Mouse (Mus musculus): ENCODE data around the gene Tbc1d4.

Gene Tbc1d4

GRCm38 (mm10) chr14:101503168-101503961 is 105.6 kb downstream of the Tbc1d4 start:
- in situ Hi-C loops (cut with MboI, MseI): no loop called here

- in situ Hi-C loops (cut with MboI, MseI): no loop called here
These were observed 107.1 kb downstream of the Tbc1d4 start for GRCm38 (mm10) chr14:101501868-101502267.

- in situ Hi-C loops (cut with MboI, MseI): no loop called here
These were observed 107.5 kb downstream of the Tbc1d4 start for GRCm38 (mm10) chr14:101501452-101501851.

GRCm38 (mm10) chr14:101500826-101501225 is 108.2 kb downstream of the Tbc1d4 start:
- in situ Hi-C loops (cut with MboI, MseI): no loop called here

GRCm38 (mm10) chr14:101499838-101500237 is 109.2 kb downstream of the Tbc1d4 start:
- in situ Hi-C loops (cut with MboI, MseI): no loop called here

GRCm38 (mm10) chr14:101488264-101488810 is 120.7 kb downstream of the Tbc1d4 start:
- in situ Hi-C loops (cut with MboI, MseI): no loop called here

- in situ Hi-C loops (cut with MboI, MseI): no loop called here
These were observed 122.4 kb downstream of the Tbc1d4 start for GRCm38 (mm10) chr14:101486550-101486949.

GRCm38 (mm10) chr14:101483230-101483629 is 125.8 kb downstream of the Tbc1d4 start:
- in situ Hi-C loops (cut with MboI, MseI): no loop called here

- in situ Hi-C loops (cut with MboI, MseI): no loop called here
These were observed 126.7 kb downstream of the Tbc1d4 start for GRCm38 (mm10) chr14:101482270-101482669.

GRCm38 (mm10) chr14:101481165-101481564 is 127.8 kb downstream of the Tbc1d4 start:
- in situ Hi-C loops (cut with MboI, MseI): no loop called here

GRCm38 (mm10) chr14:101480541-101480940 is 128.4 kb downstream of the Tbc1d4 start:
- in situ Hi-C loops (cut with MboI, MseI): no loop called here

- in situ Hi-C loops (cut with MboI, MseI): no loop called here
These were observed 131.2 kb downstream of the Tbc1d4 start for GRCm38 (mm10) chr14:101477827-101478220.

GRCm38 (mm10) chr14:101477081-101477826 is 131.7 kb downstream of the Tbc1d4 start:
- in situ Hi-C loops (cut with MboI, MseI): no loop called here

GRCm38 (mm10) chr14:101469475-101470093 is 139.4 kb downstream of the Tbc1d4 start:
- in situ Hi-C loops (cut with MboI, MseI): no loop called here

GRCm38 (mm10) chr14:101468143-101468542 is 140.8 kb downstream of the Tbc1d4 start:
- in situ Hi-C loops (cut with MboI, MseI): no loop called here

GRCm38 (mm10) chr14:101467532-101467931 is 141.5 kb downstream of the Tbc1d4 start:
- in situ Hi-C loops (cut with MboI, MseI): no loop called here

GRCm38 (mm10) chr14:101466521-101466920 is 142.5 kb downstream of the Tbc1d4 start:
- in situ Hi-C loops (cut with MboI, MseI): no loop called here

- in situ Hi-C loops (cut with MboI, MseI): no loop called here
These were observed 143.1 kb downstream of the Tbc1d4 start for GRCm38 (mm10) chr14:101465893-101466292.

GRCm38 (mm10) chr14:101460768-101461167 is 148.2 kb downstream of the Tbc1d4 start:
- in situ Hi-C loops (cut with MboI, MseI): no loop called here

- in situ Hi-C loops (cut with MboI, MseI): loop anchor here (5.0 kb wide), 1 partner anchor 199 kb away; the partner anchor contains the start of gene Uchl3
These were observed 156.1 kb downstream of the Tbc1d4 start for GRCm38 (mm10) chr14:101452915-101453314.

GRCm38 (mm10) chr14:101447857-101448256 is 161.1 kb downstream of the Tbc1d4 start:
- in situ Hi-C loops (cut with MboI, MseI): no loop called here

- in situ Hi-C loops (cut with MboI, MseI): no loop called here
These were observed 163.8 kb downstream of the Tbc1d4 start for GRCm38 (mm10) chr14:101445205-101445604.

All from regulatory T cell (primary cell).